Mouse (Mus musculus) testis, adult 2 months (tissue): ENCODE results near the gene Pdcd6. TPM values are rescaled to one million over a fixed set of nuclear protein-coding genes. Genes with fewer than 3 reads are reported as not detected.

ENCODE experiments used
- H3K27ac ChIP-seq: fragments of 200-500 bp; 2 replicates; pipeline ENCODE4 v1.5.1; 2012; ENCODE audit warnings: low read depth, low read length; ENCODE audit not compliant: control insufficient read depth, insufficient read depth
- H3K27me3 ChIP-seq: fragments of 200-500 bp; 2 replicates; pipeline ENCODE4 v1.6.1; 2012; ENCODE audit warnings: mild to moderate bottlenecking, low read length, moderate library complexity; ENCODE audit not compliant: control insufficient read depth, insufficient read depth
- H3K36me3 ChIP-seq: fragments of 200-500 bp; 2 replicates; pipeline ENCODE4 v1.6.1; 2012; ENCODE audit warnings: mild to moderate bottlenecking, low read length; ENCODE audit not compliant: control insufficient read depth, insufficient read depth
- H3K4me1 ChIP-seq: fragments of 200-500 bp; 2 replicates; pipeline ENCODE4 v1.6.1; 2012; ENCODE audit warnings: low read length; ENCODE audit not compliant: control insufficient read depth, insufficient read depth
- H3K4me3 ChIP-seq: fragments of 200-500 bp; 2 replicates; pipeline ENCODE4 v1.5.1; 2012; ENCODE audit warnings: low read depth, mild to moderate bottlenecking, low read length, moderate library complexity, mixed read lengths; ENCODE audit not compliant: control insufficient read depth
- CTCF ChIP-seq: fragments of 200-500 bp; IDR thresholded peaks from 2 replicates; pipeline ENCODE4 v1.5.1; 2012; ENCODE audit warnings: low read depth, mild to moderate bottlenecking, inconsistent platforms, low read length, moderate library complexity; ENCODE audit not compliant: control insufficient read depth, insufficient read depth, insufficient replicate concordance
- POLR2A ChIP-seq: fragments of 200-500 bp; IDR thresholded peaks from 2 replicates; pipeline ENCODE4 v1.6.1; 2012; ENCODE audit warnings: low read depth, mild to moderate bottlenecking, inconsistent platforms, low read length, moderate library complexity; ENCODE audit not compliant: control insufficient read depth
- polyA plus RNA-seq: library from polyadenylated mRNA; depleted of rRNA; stranded (reverse); fragments of >200 nt; gene quantifications from 2 replicates; pipeline ENCODE4 v1.2.3, GENCODE M21; 2012

Gene Pdcd6
- polyA plus RNA-seq, 1 experiment = 40.7 TPM

DNA sequence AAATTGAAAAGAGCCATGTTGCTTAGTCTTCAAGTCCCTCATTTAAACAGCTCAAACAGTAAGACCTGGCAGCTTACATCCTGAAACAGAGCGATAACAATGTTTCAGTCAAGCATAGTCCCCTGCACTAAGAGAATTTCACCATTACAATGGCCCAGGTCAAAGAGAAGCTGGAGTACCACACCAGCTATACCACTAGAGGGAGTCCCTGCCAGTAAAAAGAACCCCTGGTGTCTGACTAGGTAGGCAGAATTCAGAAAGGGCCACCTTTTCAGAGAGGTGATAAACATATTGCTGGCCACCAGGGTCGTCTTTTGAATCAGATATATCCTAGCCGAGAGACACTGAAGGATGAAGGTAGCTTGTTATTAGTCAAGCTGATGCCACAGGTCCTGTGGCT is 23.7 kb upstream of the Pdcd6 start:
- Histone ChIP-seq H3K27ac (no peak overlapping the region), H3K4me3 (no peak overlapping the region), H3K27me3 (no peaks in the 10 kb centered on the region), H3K36me3 (no peaks in the 10 kb centered on the region; the same call in 1 of the 2 replicates), H3K4me1 (no peaks in the 10 kb centered on the region)
- no peak for TF ChIP-seq CTCF
- no peak for TF ChIP-seq POLR2A

DNA sequence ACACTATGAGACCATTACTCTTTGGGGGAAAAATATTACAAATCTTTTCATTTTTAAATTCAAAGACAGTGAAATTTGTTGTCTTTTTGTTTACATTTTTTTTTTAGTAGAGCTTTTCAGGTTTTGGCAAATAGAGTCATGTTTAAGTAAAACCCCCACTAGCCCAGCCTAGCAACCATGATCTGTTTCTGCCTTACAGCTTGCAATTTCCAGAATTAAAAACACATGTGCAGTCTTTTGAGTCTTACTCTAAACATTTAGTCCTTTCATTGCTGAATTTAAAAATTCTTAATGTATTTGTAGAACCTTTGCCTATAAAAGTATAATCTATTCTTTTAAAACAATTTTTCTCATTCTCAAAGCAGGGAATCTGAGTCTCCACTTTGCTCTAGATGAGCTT is 11.9 kb upstream of the Pdcd6 start:
- Histone ChIP-seq H3K27me3 (no peaks in the 10 kb centered on the region), H3K4me1 (no peaks in the 10 kb centered on the region), H3K4me3 (no peak overlapping the region), H3K36me3 (peaks cover 5% of the 10 kb centered on the region), H3K27ac (no peak overlapping the region)
- no peak for TF ChIP-seq CTCF
- no peak for TF ChIP-seq POLR2A

DNA sequence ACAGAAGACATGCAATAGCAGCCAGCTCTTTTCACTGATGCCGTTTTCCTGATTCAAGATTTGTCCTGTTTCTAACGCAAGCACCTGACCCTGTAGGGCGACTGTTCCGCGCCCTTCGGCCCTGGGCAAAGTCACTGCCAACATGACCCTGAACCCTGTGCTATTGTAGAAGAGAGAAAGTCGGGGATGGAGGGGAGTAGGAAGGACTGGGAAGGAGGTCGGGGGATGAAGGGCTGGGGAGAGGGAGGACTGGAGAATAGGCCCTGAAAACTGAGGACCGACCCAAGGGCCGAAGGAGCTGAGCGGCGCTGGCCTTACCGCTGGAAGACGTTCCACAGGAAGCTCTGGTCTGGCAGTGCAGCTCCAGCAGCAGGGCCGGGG is 601 bp downstream of the Pdcd6 start:
- Histone ChIP-seq H3K4me1 (no peaks in the 10 kb centered on the region), H3K4me3 (peak overlapping the region; percentile 94), H3K27me3 (no peaks in the 10 kb centered on the region), H3K27ac (peak overlapping the region; percentile 87), H3K36me3 (no peaks in the 10 kb centered on the region)
- TF ChIP-seq POLR2A = no peak
- no peak for TF ChIP-seq CTCF

DNA sequence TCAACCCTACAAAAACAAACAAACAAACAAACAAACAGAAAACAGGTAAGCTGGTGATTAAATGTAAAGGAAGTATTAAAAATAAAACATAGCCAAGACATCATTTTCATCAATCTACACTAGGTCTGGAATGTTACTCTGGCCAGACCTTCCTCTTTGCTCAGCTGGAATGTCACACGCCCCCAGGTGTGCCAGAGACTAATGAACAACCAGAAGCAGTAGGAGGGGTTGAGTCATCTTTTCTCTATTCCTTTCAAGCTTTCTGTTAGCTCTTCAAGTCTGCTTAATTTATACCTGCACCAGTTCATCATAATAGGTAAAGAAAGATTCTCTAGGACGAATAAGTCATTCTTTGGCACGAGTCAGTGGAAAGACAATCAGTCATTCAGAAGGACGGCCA is 994 bp downstream of the Pdcd6 start:
- Histone ChIP-seq H3K4me3 (peak overlapping the region; percentile 94), H3K36me3 (no peaks in the 10 kb centered on the region; the same call in 1 of the 2 replicates), H3K4me1 (no peaks in the 10 kb centered on the region), H3K27me3 (no peaks in the 10 kb centered on the region), H3K27ac (peak overlapping the region; percentile 87)
- no peak for TF ChIP-seq POLR2A
- TF ChIP-seq CTCF = no peak

DNA sequence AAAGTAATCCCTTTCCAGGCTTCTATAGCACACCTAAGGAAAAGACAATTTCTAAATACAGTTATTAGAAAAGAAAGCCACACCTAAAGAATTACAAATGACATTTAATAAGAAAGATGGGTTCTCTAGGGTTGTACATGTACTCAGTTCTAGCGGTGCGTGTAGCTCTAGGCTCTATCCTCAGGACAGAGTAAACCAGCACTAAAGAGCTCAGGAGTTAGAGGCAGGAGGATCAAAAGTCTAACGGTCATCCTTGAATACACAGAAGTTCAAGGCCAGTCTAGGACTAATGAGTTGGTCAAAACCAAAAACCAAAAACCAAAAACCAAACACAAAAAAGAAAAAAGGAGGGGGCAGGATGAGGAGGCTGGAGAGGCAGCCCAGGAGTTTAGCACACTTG is 2.8 kb downstream of the Pdcd6 start:
- Histone ChIP-seq H3K27me3 (no peaks in the 10 kb centered on the region), H3K27ac (no peak overlapping the region), H3K36me3 (no peaks in the 10 kb centered on the region; the same call in 1 of the 2 replicates), H3K4me3 (no peak overlapping the region), H3K4me1 (no peaks in the 10 kb centered on the region)
- TF ChIP-seq CTCF (no peak), POLR2A (no peak)

DNA sequence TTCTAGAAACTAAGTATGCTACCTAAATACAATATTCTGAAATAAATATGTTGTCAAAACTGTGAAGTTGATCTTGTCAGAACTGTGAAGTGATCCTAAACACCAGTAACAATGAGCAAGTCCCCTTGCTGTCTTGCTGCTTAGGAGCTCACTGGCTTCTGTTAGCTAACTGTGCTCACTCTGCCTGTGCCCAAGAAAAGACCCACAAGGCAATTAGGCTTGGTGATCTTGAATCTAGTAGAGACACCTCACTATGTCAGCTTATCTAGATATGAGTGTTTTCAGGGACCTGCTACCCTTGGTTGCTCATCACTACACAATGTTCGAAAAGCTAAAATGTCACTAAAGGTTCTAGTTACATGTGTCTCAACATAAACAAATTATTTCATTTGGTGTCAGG is 11.6 kb downstream of the Pdcd6 start:
- no peak for TF ChIP-seq POLR2A
- TF ChIP-seq CTCF = no peak
- Histone ChIP-seq H3K36me3 (peaks cover 2% of the 10 kb centered on the region), H3K4me1 (no peaks in the 10 kb centered on the region), H3K27me3 (no peaks in the 10 kb centered on the region), H3K4me3 (no peak overlapping the region), H3K27ac (no peak overlapping the region)

DNA sequence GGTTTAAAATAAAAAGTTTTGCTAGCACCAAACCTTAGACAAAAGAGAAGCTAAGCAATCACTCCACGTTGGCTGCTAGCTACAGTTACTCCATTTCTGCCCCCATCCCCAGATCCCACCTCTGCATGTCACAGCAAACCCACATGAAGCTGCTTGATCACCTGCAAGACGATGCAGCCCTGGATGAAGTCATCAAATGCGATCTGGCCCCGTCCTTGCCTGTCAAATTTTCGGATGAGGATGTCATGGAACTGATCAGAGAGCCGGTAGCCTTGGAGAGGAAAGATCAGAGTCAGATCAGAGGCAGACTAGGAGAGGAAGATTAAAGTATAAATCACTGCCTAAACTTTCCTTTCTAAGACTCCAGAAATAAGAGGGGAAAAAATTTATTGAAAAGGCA is 12.0 kb downstream of the Pdcd6 start:
- peaks cover 2% of the 10 kb centered on the region for H3K36me3 ChIP-seq
- H3K4me3 ChIP-seq = no peak overlapping the region
- TF ChIP-seq CTCF = no peak
- H3K4me1 ChIP-seq = no peaks in the 10 kb centered on the region
- no peaks in the 10 kb centered on the region for H3K27me3 ChIP-seq
- H3K27ac ChIP-seq = no peak overlapping the region

DNA sequence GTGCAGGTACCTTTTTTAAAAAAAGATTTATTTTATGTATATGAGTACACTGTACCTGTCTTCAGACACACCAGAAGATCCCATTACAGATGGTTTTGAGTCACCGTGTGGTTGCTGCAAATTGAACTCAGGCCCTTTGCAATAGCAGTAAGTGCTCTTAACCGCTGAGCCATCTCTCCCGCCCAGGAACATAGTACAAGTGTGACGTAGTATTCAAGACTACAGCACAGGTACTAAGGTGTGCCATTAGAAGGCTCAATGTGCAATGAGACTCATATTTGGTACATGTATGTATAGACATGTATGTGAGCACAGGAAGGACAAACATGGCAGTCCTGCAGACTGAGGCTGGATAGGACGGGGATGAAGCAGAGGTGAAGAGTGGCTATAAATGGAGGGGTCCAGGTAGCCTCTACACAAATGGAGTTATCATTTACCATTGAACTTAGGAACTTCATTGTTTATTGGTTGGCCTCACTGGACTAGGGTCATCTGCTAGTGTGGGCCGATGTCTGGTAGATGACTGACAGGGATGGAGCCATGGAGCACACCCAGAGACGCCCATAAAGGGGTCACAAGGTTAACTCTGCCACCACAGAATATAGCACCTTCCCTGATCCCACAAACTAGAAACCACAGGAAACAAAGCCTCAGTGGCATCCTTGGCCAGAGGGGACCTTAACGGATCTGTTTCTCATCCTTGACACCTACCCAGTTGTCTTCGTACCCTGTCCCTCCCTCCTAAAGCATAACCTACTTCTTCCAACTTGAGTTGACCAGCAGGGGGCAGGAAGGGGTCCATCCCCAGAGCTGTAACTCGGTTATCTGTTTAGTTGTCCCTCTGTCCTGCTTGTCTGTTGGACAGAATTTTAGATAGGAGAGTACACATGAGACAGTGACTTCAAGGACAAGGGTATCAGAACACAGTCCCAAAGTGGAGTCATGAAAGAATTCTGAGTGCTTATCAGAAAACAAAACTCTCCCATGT is 15.0 kb downstream of the Pdcd6 start:
- H3K27ac ChIP-seq = no peak overlapping the region
- TF ChIP-seq POLR2A = no peak
- no peak for TF ChIP-seq CTCF
- no peak overlapping the region for H3K4me3 ChIP-seq
- peaks cover 2% of the 10 kb centered on the region for H3K36me3 ChIP-seq
- H3K4me1 ChIP-seq = no peaks in the 10 kb centered on the region
- H3K27me3 ChIP-seq = no peaks in the 10 kb centered on the region
